Mouse (Mus musculus): ENCODE data around the gene Zyg11b. TPM values are rescaled to one million over a fixed set of nuclear protein-coding genes. Genes with fewer than 3 reads are reported as not detected.

Zyg11b gene
- polyA plus RNA-seq, 1 experiment from 2014 or later: 25.8 TPM

Other genes starting within 250 kb of the Zyg11b start
- gene Podn, start 204.7 kb downstream of the Zyg11b start, polyA plus RNA-seq (2015; fragmentation: Nextera tagmentation; extraction: Ambion mirVana): 0.29 and 0.62 TPM in 2 replicates
- 211 and 220 TPM in 2 replicates for gene Scp2, start 156.1 kb downstream of the Zyg11b start, polyA plus RNA-seq (2015; fragmentation: Nextera tagmentation; extraction: Ambion mirVana)
- 12.5 and 14.2 TPM in 2 replicates for gene Echdc2, start 135.7 kb downstream of the Zyg11b start, polyA plus RNA-seq (2015; fragmentation: Nextera tagmentation; extraction: Ambion mirVana)
- 0.15 TPM in 1 of 2 replicates, not detected in the other for gene Zyg11a, start 83.0 kb downstream of the Zyg11b start, polyA plus RNA-seq (2015; fragmentation: Nextera tagmentation; extraction: Ambion mirVana)
- gene Coa7, start 27.0 kb upstream of the Zyg11b start, polyA plus RNA-seq (2015; fragmentation: Nextera tagmentation; extraction: Ambion mirVana): 50.1 and 56.7 TPM in 2 replicates
- gene Shisal2a, start 82.3 kb upstream of the Zyg11b start, polyA plus RNA-seq (2015; fragmentation: Nextera tagmentation; extraction: Ambion mirVana): 4.5 and 5.7 TPM in 2 replicates
- 38.6 and 39.1 TPM in 2 replicates for gene Gpx7, start 105.9 kb upstream of the Zyg11b start, polyA plus RNA-seq (2015; fragmentation: Nextera tagmentation; extraction: Ambion mirVana)
- 40.3 and 41.5 TPM in 2 replicates for gene Tut4, start 158.3 kb upstream of the Zyg11b start, polyA plus RNA-seq (2015; fragmentation: Nextera tagmentation; extraction: Ambion mirVana)

Measured in hindbrain, embryonic 16.5 days (tissue).